Mouse (Mus musculus) adrenal gland, postnatal 10 days (tissue): ENCODE data around the gene Rbfox2. TPM values are rescaled to one million over a fixed set of nuclear protein-coding genes. Genes with fewer than 3 reads are reported as not detected.
"Not testable (repeated sequence)": the region's sequence is repeated elsewhere in the genome, so short reads cannot be mapped to it uniquely, and the experiment has no call there.

Experiments
- DNase-seq: peaks from one replicate; pipeline ENCODE4 v3.0.0; 2021; ENCODE audit warnings: mixed read lengths
- long read RNA-seq, 2 experiments: library from polyadenylated mRNA; stranded (forward); transcript quantifications; one replicate each; pipeline ENCODE4 v2.0.0; 2021
- total RNA-seq, 2 experiments: library from RNA; stranded (reverse); gene quantifications; 2 replicates each; pipeline ENCODE4 v1.2.3; 2021

Rbfox2 gene
- total RNA-seq: 10 to 100 TPM; 64.8 to 89.9 TPM
- long read RNA-seq, experiment 1, full-length matches to known transcripts: 10 of 31 reads
- long read RNA-seq, experiment 1, partial matches to known transcripts: 1 of 31 reads
- long read RNA-seq, experiment 1, other reads (novel, unspliced or antisense): 20 of 31 reads
- long read RNA-seq, experiment 2, full-length matches to known transcripts: 1 of 21 reads
- long read RNA-seq, experiment 2, partial matches to known transcripts: 0 of 21 reads
- long read RNA-seq, experiment 2, other reads (novel, unspliced or antisense): 20 of 21 reads

DNA sequence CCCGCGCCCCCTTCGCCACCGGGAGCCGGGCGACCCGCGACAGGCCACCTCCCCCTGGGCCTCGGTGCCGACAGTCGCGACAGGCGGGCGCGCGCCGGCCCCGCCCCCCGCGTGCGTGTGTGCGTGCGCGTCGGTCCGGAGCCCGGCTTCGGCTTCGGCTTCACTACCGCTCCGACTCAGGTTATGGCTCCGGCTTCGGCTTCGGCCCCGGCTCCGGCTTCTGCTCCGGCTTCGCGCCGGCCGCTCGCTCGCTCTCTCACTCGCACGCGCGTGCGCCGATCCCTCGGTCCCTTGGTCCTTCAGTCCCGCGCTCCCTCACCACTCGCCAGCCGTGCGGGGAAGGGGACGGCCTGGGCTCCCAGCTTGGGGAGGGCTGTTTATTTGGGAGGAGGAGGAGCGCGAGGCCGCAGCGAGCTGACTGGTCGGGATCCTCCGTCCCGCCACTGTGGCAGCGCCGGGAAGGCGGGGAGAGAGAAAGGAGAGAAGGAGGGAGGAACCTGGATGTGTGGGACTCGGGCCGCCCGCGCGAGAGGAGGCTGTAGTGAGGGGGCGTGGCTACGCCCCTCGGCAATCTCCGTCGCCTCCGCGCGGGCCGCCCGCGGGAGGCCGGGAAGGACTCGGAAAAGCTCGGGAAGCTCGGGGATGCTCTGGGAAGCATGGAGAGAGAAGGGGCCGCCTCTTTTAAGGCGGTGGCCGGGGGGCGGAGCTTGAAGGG is at the start of gene Rbfox2:
Rbfox2 (minus strand) TSS at position 458 of the 715 bp plus-strand sequence.
- peak; percentile 96 for DNase-seq

DNA sequence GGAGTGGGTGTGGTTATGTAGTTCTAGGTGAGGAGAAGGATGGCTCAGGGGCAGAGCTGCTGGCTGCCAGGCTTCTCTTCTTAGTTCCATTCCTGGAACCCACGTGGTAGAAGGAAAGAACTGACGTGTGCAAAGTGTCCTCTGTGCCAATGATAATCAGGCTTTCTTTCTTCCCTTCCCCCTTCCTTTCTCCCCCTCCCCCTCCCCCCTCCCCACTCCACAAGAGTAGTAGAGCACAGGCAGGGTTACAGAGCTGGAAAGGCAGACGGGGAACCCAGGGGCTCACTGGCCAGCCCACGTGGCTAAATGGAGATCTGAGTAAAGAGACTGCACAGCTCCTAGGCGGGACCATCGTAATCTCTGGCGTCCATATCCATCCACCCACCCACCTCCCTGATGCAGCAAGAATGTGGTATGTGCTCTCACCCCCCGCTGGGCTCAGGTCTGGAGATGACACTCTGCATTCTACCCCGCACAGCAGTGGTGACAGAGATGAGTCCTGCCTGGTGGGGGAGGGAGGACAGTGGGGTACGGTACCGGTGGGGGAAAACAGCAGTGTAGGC is 49.5 kb upstream of the Rbfox2 start:
- DNase-seq: no peak

DNA sequence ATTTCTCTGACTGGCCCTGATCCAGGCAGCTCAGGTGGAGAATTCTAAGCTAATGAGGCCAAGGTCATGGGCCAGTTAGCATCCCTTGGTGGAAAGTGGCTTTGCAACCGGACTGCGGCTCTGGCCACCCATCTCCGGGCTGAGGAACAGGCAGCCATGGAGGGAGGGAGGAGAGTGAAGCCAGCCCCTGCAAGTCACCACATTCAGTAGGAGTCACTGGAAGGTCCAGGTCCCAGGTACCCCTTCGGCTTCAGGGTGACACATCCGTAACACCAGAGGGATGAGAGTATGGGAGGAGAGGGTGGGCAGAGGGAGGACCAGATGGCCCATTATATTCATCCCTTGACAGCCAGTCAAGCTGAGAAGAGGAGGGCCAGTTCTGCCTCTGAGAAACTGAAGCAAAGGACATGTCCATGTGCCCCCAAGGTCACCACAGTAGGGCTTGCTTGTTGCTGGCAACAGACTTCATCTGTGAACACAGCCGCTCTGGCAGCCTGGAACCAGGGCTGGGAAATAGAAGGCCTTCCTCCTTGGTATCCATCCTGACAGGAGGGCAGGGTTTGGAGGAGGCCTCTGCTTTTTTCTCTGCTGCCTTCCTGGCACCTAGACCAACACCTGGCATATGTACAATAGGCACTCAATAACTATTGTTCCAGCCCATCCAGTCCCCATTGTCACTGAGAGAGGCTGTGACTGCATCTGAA is 48.2 kb upstream of the Rbfox2 start:
- peak; percentile 30 for DNase-seq

DNA sequence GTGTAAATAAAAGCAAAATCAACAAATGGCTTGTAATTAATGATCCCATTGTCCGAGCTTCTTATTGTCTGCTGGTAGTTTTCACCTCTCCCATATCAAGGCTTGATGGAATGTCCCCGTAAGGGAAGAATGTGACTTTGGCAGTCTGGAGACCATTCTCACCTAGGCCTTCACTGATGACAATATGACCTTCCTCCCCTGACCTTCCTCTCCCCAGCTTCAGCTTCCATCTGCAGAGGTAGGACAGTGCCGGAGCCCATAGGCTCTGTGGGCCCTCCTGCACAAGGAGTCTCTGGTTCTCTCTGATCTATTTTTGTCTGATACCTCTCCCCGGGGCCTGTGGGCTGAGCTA is 47.7 kb upstream of the Rbfox2 start:
- no peak for DNase-seq

DNA sequence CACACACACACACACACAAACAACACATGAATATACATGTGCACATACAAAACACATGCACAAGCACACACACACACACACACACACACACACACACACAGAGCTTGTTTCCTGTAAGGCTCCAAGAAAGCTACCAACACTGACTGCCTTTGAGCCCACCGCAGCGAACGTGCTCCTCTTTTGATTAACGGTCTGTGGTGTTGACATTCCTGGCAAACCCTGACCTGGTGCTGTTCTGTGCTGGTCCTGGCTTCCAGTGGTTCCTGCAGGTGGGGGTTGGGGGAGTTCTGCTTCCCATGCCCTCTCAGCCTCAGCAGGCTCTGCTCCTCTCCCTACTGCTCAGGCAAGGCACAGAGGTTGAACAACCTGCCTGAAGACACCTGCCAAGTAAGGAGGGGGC is 47.0 kb upstream of the Rbfox2 start:
- no peak for DNase-seq

DNA sequence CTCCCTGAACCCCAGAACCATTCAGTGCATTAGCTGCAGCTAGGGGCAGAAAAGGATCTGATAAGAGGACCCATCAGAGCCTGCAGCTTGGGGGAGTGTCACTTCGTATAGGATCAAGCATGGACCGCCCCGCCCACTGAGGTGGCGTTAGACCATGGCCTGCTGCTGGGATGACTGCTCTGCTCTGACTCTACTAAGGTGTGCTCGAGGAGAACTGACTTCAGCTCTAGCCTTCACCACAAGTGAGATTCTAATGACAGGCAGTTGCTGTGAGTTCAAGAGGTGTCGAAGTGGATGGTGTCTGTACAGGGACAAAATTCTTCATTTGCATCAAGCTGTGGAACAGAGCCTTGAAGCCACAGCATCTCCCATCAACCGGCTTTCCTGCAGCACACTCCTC is 46.1 kb upstream of the Rbfox2 start:
- no peak for DNase-seq

DNA sequence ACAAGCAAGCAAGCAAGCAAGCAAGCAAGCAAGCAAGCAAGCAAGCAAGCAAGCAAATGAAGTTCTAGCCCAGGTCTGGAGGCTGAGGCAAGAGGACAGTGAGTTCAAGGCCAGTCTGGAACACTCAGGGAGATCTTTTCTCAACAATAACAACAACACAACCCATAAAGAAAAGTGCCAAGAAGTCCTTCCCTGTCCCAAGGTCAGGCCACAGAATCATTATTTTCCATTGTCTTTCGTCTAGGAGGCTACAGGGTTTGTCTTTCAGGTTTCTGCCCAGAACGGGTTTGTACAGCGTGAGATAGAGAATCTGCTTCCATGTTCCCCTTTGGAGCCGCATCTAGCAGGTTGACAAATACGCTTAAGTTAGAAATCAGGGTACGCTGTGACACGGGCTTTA is 43.3 kb upstream of the Rbfox2 start:
- DNase-seq: no peak

DNA sequence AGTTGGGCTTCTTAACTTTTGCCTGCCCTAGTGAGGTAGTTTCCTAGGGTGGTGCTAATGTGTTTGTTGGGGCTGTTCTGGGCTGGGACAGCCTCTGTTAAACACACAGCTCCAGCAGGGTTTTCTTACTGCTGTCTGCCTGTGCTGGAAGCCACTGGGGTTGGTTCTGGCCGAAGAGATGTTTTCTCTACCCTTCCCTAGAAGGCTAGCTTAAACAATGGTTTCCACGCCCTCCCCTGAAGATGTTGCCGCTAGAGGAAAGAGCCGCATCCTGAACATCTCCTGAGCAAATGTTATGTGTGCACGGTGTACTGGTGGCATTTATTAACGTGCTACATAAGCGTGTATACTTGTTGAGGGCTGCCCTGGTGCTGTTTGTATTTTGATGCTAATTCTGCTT is 41.3 kb upstream of the Rbfox2 start:
- DNase-seq: no peak

DNA sequence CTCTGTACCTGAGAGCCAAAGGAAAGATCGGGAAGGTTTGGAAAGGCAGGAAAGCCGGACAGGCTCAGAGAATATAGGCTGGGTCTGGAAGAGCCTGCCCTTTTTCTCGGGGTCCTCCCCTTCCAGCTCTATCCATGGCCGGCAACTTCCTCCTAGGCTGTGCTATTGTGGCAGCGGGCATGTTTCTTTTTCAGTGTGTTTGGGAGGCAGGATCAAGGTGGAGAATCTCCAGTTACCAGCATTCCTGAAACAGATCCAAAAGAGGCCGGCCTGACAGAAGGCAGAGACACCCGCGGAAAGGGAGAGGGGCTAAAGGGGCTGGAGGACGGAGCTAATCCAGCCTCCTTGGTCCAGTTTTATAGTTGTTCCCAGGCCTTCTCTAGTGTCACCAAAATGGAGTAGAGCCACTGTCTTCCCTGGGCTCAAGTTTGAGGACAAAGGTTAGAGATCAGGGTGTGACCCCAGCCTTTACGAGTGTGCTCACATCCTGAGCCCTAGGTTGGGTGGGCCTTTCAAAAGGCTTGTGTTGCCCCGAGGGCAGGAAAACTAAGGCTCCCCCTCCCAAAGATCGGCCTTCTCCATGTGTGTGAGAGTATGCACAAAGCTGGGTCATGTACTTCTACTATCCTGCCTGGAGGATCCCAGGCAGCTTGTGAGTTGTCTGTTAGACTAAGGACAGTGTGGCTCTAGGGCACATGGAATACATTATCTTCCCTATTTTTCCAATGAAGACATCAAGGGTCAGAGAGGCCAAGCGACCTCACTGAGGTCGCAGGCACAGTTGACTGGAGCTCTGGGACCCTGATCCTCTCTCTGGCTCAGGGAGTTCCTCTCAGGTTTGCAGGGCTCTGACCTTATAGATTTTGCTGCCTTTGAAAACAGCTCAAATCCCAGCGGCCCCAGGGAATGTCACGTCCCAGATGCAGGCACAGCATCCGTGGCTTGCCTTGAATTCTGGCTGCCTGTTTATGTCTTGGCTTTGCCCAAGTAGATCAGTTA is 37.6 kb upstream of the Rbfox2 start:
- DNase-seq: peak; percentile 16

DNA sequence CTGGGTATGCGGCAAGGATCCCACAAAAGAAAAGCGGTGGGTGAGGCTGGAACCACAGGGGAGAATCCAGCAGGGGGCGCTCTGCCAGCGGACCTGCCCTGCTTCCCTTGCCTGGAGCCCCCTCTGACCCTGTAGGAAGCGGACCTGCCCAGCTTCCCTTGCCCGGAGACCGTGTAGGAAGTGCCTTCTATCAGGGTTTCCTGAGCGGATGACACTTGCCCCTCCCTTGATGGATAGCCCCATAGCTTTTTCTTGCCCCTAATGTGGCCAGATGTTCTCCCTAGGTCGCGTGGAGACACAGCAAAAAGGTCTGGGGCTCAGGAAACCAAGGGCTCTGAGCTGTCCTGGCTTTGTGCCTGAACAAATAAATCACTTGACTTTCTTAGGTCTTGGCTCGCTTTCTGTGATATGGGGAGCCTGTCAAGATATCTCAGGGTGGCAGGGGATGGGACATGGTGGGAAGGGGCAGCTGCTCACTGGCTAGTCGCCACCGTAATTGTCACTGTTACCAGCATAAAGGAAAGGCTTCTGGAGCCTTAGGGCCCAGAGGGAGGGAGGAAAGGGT is 36.8 kb upstream of the Rbfox2 start:
- DNase-seq: peak; percentile 89

DNA sequence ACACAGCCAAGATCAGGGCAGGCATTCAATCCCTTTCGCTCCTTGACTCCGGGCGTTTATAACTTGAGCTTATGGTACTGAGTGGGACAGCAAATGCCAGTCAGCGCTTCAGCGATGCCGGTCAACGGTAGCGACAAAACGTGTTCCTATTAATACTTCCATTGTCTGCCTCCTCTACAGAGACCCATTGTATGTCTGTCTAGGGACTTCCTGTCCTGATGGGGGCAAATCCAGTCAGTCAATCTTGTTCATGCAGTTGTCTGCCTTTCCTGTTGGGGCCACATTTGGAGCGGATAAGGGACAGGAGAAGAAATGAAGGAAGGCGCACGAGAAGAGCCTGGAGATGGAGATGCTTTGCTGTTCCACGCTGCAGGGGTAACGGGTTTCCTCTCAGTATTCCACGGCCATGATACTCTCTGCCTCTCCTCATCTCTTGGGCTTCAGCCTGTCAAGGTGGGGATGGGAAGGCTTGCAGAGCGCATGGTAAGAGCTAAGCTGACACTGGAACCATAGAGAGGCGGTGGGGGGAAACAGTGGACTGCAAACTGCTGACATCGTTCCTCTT is 36.2 kb upstream of the Rbfox2 start:
- DNase-seq: no peak

DNA sequence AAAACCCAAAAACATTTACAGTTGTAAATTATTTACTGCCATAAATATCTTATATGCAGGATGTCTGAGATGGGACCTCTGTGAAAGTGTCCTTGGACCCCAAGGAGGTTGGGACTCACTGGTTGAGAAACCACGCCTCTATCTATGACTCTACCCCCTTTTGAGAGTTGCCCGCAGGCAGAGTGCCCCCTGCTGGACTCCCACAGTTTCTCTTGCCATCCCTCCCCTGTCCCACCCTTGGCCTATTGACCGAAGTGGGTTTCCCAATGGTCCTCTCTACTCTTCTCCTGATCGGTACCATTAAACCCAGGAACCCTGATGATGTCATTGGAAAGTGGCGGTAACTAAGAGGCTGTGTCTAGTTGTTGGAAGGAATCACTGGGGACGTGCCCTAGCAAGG is 35.2 kb upstream of the Rbfox2 start:
- DNase-seq: no peak

DNA sequence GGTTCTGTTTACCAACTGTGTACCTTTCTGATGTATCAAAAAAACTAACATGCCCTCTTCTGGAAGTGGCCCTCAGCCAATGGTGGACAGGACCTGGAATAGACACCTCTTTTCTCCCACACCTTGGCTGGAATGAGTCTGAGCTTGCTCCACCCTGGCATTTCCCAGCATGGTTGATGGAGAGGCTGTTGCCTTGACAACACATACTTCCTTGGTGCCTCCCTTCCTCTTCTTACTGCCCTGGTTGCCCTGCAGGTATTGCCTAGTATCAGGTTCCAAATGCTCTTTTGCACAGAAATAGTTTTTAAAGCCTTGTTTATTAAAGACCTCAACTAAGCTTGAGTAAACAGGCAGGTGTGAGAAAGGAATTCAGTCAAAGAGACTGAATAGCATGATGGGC is 33.8 kb upstream of the Rbfox2 start:
- no peak for DNase-seq

DNA sequence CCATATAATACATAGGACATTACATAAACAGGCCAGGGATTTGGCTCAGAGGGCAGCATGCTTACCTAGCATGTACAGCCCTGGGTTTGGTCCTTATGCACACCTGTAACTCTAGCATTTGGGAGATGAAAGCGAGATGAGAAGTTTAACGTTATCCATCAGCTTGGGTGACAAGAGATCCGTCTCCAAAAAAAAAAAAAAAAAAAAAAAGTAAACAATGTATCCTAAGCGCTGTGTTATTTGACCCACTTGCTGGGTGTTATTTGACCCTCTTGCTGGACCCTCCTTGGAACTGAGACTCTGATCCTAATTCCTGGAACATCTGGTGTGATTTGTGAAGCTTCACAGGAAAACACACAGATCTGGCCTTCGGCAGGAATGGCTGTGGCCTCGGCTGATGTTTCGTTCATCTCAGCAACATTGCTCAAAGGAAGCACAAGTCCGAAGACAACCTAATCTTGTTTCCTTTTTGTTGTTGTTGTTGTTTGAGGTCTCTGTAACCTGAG is 32.2 kb upstream of the Rbfox2 start:
- DNase-seq: no peak

DNA sequence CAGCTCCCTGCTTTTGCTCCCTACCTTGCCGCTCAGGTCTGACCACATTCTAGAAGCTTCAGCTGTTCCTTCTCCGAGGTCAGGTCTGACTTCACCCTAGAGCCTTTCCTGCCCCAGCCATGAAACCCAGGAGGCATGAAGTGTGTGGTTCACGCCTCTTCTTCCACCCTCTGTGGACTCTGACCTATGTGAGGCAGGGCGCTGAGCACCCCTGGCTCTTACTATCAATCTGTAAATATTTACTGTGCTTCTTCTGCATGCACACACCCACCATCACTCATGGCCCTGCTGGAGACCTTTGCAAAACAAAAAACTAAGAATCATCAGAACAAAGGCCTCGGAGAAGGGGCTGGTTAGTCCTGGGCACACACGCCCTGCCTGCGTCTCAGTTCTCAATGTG is 31.6 kb upstream of the Rbfox2 start:
- no peak for DNase-seq

DNA sequence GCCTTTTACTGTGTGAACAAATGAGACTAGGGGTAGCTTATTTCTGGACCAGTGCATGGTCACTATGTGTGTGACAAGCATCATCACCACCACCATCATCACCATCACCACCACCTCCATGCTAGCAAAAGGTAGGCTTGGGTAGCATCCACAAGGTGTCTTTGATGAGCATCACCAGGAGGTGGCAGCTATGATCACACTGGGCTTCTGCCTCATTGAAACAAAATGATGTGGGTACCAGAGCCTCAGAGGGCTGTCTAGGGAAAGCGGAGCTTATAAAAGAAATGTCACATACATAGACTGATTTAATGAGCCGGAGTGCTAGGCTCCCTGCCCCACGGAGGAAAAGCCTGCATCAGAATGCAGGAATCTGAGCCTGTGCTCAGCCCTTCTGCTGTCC is 31.1 kb upstream of the Rbfox2 start:
- DNase-seq: no peak

DNA sequence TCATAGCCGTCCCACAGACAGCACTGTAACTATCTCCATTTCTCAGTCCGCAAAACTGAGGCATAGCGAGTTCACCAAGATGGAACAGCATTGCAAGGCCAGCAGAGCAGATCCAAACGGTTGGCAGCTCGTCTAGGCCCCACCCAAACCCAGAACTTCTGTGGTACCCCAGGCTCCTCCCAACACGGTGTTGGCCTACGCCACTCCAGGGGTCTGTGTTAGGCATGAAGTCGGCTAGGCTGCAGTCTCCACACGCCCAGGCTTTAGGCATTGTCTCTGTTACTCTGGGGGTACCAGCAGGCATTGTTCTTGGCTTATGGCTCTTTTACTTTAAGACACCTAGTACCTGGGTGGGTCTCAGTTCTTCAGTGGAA is 30.2 kb upstream of the Rbfox2 start:
- peak; percentile 11 for DNase-seq

DNA sequence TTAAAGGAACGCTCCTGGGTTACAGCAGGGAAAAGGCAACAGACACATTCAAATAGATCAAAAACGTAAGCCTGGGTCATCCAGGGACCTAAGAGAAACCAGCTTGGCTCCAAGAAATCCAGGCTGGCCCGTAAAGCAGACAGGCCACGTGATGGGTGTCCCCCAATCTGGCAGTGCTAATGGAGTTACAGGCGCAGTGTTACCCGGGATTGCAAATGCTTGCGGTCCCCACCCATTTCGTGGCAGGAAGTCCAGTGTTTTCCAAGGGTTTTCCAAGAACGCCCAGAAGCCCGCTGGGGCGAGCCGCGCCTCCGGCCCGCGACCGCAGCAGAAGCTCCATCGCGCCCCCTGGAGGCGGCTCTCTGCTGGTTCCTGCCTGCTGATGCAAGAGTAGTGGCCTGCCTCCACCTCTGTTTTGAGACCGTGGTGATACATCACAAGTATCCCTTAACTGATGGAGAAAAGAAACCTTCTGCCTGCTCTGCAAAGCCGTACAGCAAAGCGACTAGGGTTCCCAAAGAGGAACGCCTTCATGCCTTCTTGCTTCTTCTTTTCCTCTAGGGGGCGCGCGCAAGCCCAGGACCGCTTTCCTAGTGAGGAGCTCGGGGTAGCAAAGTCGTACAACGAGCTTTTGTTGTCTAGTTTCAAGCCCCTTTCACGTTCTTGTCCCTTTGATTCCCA is 29.6 kb upstream of the Rbfox2 start:
- DNase-seq: peak; percentile 95

DNA sequence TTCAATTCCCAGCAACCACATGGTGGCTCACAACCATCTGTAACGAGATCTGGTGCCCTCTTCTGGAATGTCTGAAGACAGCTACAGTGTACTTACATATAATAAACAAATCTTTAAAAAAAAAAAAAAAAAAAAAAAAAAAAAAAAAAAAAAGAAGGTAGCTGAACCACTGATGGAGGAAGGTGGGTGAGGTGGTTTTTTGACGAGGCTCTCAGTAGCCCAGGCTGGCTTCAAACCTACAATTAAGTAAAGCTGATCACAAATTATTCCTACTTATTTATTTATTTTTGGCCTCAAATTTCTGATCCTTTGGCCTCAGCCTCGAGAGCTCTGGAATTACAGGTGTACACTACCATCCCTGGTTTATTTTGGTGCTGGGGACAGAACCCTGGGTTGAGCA is 28.4 kb upstream of the Rbfox2 start:
- not testable (repeated sequence) for DNase-seq

DNA sequence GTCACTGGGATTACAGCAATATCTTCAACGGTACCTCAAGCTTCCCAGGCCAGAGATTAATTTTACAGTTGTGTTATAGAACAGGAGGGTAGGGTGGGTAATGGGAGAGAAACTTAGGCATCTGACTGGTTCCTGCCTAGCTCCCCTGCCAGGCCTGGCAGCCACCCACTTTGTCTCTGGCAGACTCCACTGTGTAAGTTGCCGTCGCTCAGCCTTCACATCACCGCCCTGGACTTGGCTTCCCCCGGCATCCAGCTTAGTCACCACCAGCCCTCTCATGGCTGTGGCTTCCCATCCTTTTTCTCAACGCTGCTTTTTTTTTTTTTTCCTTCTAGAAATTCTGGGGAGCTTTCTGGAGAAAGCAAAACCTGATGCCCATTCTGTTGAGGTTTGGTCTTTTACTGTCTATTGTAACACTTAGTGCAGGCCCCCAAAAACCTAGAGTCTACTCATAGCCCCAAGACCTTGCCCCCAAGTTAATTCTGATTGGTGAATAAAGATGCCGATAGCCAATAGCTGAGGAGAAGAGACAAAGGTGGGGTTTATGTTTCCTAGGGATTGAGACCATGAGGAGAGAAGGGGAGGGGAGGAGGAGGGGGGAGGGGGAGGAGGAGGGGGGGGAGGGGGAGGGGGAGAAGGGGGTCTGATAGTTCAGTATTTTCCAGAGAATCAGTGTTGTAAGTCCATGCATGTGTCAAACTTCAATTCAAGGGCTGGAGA is 25.6 kb upstream of the Rbfox2 start:
- DNase-seq: peak; percentile 73
